Mouse (Mus musculus): ENCODE data around the gene Sod1.

Gene Sod1

GRCm38 (mm10) chr16:90258950-90259349, 38.4 kb downstream of the Sod1 start:
- DNase-seq (ENCODE audit: low spot score) = no peak

GRCm38 (mm10) chr16:90259623-90260022, 39.1 kb downstream of the Sod1 start:
- no peak for DNase-seq (ENCODE audit: low spot score)

GRCm38 (mm10) chr16:90260097-90260496, 39.5 kb downstream of the Sod1 start:
- DNase-seq (ENCODE audit: low spot score) = no peak

GRCm38 (mm10) chr16:90261791-90262190, 41.2 kb downstream of the Sod1 start:
- DNase-seq (ENCODE audit: low spot score) = no peak

DNA sequence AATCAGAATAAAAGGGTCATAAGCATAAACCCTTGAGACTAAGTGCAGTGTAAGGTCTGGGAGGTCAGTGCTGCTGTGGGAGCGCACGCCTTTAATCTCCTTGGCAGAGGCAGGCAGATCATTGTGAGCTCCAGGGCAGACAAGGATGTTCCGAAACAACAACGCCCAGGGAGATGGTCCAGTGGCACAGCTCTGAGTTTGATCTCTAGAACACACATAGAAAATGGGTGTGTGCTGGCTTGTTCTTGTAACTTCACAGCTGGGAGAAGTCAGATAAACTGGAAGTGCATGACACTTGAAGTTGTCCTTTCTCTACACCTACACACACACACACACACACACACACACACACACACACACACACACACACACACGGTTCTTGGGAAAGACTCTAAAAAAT, 43.5 kb downstream of the Sod1 start:
- DNase-seq (ENCODE audit: low spot score) = no peak

DNA sequence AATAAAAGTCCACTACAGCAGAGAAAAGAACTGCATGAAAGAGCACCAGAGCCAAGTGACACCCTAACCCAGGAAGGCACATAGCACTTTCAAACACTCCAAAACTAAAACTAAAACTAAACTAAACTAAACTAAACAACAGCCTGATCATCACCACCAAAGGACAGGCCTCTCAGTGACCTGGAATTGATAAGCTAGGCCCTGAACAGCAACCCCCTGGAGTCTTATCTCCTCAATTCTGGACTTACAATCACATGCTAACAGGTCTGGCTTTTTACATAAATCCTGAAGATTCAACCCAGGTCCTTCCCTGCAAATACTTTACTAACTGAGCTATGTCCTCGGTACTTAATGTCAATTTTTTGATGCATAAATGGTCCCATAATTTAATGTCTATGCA, 44.6 kb downstream of the Sod1 start:
- DNase-seq (ENCODE audit: low spot score) = no peak

- no peak for DNase-seq (ENCODE audit: low spot score)
These were observed 46.0 kb downstream of the Sod1 start for GRCm38 (mm10) chr16:90266581-90266980.

DNA sequence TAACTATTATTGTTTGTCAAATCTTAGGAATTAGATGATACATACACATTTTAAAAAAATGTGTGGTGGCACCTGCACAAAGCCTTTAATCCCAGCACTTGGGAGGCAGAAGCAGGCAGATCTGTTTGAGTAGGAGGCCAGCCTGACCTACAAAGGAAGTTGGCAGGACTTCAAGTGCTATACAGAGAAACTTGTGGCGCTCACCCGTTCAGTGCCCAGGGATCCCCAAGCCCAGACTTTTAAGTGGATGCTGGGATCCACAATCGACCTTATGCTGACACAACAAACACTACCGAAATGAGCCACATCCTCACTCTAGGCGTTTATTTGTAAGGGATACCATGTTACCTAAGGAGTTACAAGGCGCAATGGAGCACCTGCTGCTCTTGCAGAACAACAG, 55.0 kb downstream of the Sod1 start:
- no peak for DNase-seq (ENCODE audit: low spot score)

Measured in testis, postnatal 14 days (tissue).